Mouse (Mus musculus): Measurements from ENCODE around the gene Pola1. TPM values are rescaled to one million over a fixed set of nuclear protein-coding genes. Genes with fewer than 3 reads are reported as not detected.
"Not testable (repeated sequence)": the region's sequence is repeated elsewhere in the genome, so short reads cannot be mapped to it uniquely, and the experiment has no call there.

The Pola1 gene
- polyA plus RNA-seq, 1 experiment, result 0.61 TPM

DNA sequence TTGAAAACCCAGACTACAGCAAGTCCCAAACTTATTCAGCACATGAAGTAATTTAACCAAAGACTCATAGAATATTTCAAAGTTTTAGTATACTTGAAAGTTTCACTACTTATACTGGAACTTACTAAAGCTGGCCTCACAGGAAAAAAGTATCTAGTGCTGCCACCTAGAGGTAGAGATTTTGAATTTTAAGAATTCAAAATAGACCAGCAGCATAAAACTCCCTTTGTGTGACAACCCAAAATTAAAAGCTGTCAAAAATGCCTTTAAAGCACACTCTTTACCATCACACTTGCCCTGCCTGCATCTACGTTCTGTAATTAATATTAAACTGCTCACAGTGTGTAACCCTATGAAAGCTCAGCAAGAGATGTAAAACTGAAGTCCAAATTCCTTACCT lies 166.2 kb downstream of the Pola1 start:
- Histone ChIP-seq H3K36me3 (ENCODE audit: control insufficient read depth, insufficient read depth, low read length) (no peaks in the 10 kb centered on the region), H3K4me1 (ENCODE audit: control insufficient read depth, insufficient read depth, insufficient read length) (no peaks in the 10 kb centered on the region), H3K27ac (ENCODE audit: insufficient read depth, low read length) (no peak overlapping the region), H3K27me3 (ENCODE audit: control insufficient read depth, insufficient read depth, low read length) (no peaks in the 10 kb centered on the region), H3K4me3 (ENCODE audit: extremely low read depth, insufficient read depth, insufficient read length) (no peak overlapping the region)
- no peak for DNase-seq (ENCODE audit: low read depth in 1 of 2, low spot score in 2 of 2)
- WGBS, result 53% methylated on average over 1 of the region's 1 CpGs
- TF ChIP-seq CTCF (IDR thresholded peaks at IDR 0.05; ENCODE audit: extremely low read depth, insufficient read depth, insufficient read length, insufficient replicate concordance) (no peak), POLR2A (IDR thresholded peaks at IDR 0.05; ENCODE audit: low read depth, low read length) (no peak)

- H3K27me3 ChIP-seq (ENCODE audit: control insufficient read depth, insufficient read depth, low read length), result no peaks in the 10 kb centered on the region
- no peak overlapping the region for H3K4me3 ChIP-seq (ENCODE audit: extremely low read depth, insufficient read depth, insufficient read length)
- no peaks in the 10 kb centered on the region for H3K36me3 ChIP-seq (ENCODE audit: control insufficient read depth, insufficient read depth, low read length)
- WGBS, result 85% methylated on average over 6 of the region's 6 CpGs
- TF ChIP-seq POLR2A (IDR thresholded peaks at IDR 0.05; ENCODE audit: low read depth, low read length) (no peak), CTCF (IDR thresholded peaks at IDR 0.05; ENCODE audit: extremely low read depth, insufficient read depth, insufficient read length, insufficient replicate concordance) (no peak)
- no peak for DNase-seq (ENCODE audit: low read depth in 1 of 2, low spot score in 2 of 2)
- no peaks in the 10 kb centered on the region for H3K4me1 ChIP-seq (ENCODE audit: control insufficient read depth, insufficient read depth, insufficient read length)
- H3K27ac ChIP-seq (ENCODE audit: insufficient read depth, low read length), result no peak overlapping the region
Observed at GRCm38 (mm10) chrX:93429738-93430260, 202.2 kb downstream of the Pola1 start.

GRCm38 (mm10) chrX:93428956-93429737 lies 202.8 kb downstream of the Pola1 start:
- no peaks in the 10 kb centered on the region for H3K4me1 ChIP-seq (ENCODE audit: control insufficient read depth, insufficient read depth, insufficient read length)
- WGBS, result 89% methylated on average over 9 of the region's 9 CpGs
- H3K27me3 ChIP-seq (ENCODE audit: control insufficient read depth, insufficient read depth, low read length), result no peaks in the 10 kb centered on the region
- TF ChIP-seq POLR2A (IDR thresholded peaks at IDR 0.05; ENCODE audit: low read depth, low read length) (no peak), CTCF (IDR thresholded peaks at IDR 0.05; ENCODE audit: extremely low read depth, insufficient read depth, insufficient read length, insufficient replicate concordance) (no peak)
- DNase-seq (ENCODE audit: low read depth in 1 of 2, low spot score in 2 of 2), result no peak
- no peak overlapping the region for H3K27ac ChIP-seq (ENCODE audit: insufficient read depth, low read length)
- no peaks in the 10 kb centered on the region for H3K36me3 ChIP-seq (ENCODE audit: control insufficient read depth, insufficient read depth, low read length)
- H3K4me3 ChIP-seq (ENCODE audit: extremely low read depth, insufficient read depth, insufficient read length), result no peak overlapping the region

- DNase-seq (ENCODE audit: low read depth in 1 of 2, low spot score in 2 of 2); H3K27me3 ChIP-seq (ENCODE audit: control insufficient read depth, insufficient read depth, low read length); H3K27ac ChIP-seq (ENCODE audit: insufficient read depth, low read length); H3K4me1 ChIP-seq (ENCODE audit: control insufficient read depth, insufficient read depth, insufficient read length); H3K4me3 ChIP-seq (ENCODE audit: extremely low read depth, insufficient read depth, insufficient read length); H3K36me3 ChIP-seq (ENCODE audit: control insufficient read depth, insufficient read depth, low read length): not testable (repeated sequence)
Observed at GRCm38 (mm10) chrX:93400871-93401270, 231.1 kb downstream of the Pola1 start.

DNA sequence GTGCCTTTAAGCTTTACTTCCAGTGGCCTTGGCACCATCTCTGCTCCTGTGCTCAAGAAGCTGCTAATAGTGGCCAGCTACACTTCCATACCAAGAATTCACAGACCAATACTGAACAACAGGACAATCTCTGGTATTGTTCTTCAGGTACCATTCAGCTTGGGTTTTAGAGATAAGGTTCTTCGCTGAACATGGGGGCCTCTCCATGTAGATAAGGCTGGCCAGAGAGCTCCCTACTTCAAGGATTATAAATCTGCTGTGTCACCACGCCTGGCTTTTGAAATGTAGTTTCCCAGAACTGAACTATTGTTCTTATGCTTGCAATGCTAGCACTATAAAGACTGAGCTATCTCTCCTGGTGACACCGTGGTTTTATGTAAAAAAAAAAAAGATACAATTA lies 234.9 kb downstream of the Pola1 start:
- Histone ChIP-seq H3K36me3 (ENCODE audit: control insufficient read depth, insufficient read depth, low read length) (no peaks in the 10 kb centered on the region), H3K4me3 (ENCODE audit: extremely low read depth, insufficient read depth, insufficient read length) (no peak overlapping the region), H3K27me3 (ENCODE audit: control insufficient read depth, insufficient read depth, low read length) (no peaks in the 10 kb centered on the region), H3K27ac (ENCODE audit: insufficient read depth, low read length) (no peak overlapping the region), H3K4me1 (ENCODE audit: control insufficient read depth, insufficient read depth, insufficient read length) (no peaks in the 10 kb centered on the region)
- 70% methylated on average over 3 of the region's 3 CpGs for WGBS
- DNase-seq (ENCODE audit: low read depth in 1 of 2, low spot score in 2 of 2), result no peak
- TF ChIP-seq POLR2A (IDR thresholded peaks at IDR 0.05; ENCODE audit: low read depth, low read length), result no peak
- TF ChIP-seq CTCF (IDR thresholded peaks at IDR 0.05; ENCODE audit: extremely low read depth, insufficient read depth, insufficient read length, insufficient replicate concordance), result no peak

DNA sequence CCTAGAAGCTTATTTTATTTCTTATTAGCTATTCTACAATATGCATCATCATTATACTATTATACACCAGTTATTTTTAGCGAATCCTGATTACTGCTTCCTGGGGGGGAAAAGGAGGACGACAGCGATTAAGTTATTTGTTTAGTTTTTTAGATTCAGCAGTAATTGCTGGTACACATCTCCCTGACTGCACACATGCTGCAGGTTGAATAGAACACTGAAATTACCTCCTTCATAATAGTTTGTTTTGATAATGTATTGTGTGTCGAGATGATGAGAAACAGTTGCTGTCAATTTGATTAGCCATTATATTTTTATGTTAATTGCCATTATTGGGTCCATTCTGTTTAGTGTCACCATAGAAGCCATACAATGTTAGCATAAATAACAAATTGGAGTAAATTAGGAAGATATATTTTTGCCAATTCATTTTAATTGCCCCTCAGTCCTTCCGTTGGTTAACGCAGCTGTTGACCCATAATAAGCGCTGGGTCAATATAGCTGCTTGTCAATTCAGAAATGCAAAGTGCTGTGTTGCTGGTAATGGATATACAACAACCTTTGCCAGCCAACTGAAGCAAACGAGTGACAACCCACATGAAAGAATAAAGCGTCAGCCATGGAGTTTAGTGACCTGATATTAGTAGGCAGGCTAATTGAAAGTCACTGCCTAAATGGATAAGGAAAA lies 254.5 kb downstream of the Pola1 start:
- WGBS, result 93% methylated on average over 9 of the region's 9 CpGs
- H3K27ac ChIP-seq (ENCODE audit: insufficient read depth, low read length), result no peak overlapping the region

GRCm38 (mm10) chrX:93373503-93373902 lies 258.5 kb downstream of the Pola1 start:
- TF ChIP-seq CTCF (IDR thresholded peaks at IDR 0.05; ENCODE audit: extremely low read depth, insufficient read depth, insufficient read length, insufficient replicate concordance) (no peak), POLR2A (IDR thresholded peaks at IDR 0.05; ENCODE audit: low read depth, low read length) (no peak)
- no peak for DNase-seq (ENCODE audit: low read depth in 1 of 2, low spot score in 2 of 2)
- 68% methylated on average over 1 of the region's 1 CpGs for WGBS

More for the DNA sequence above, 254.5 kb downstream of the Pola1 start:
- Histone ChIP-seq H3K4me1 (ENCODE audit: control insufficient read depth, insufficient read depth, insufficient read length) (no peaks in the 10 kb centered on the region), H3K27me3 (ENCODE audit: control insufficient read depth, insufficient read depth, low read length) (no peaks in the 10 kb centered on the region), H3K36me3 (ENCODE audit: control insufficient read depth, insufficient read depth, low read length) (no peaks in the 10 kb centered on the region), H3K4me3 (ENCODE audit: extremely low read depth, insufficient read depth, insufficient read length) (no peak overlapping the region)
- TF ChIP-seq CTCF (IDR thresholded peaks at IDR 0.05; ENCODE audit: extremely low read depth, insufficient read depth, insufficient read length, insufficient replicate concordance) (no peak), POLR2A (IDR thresholded peaks at IDR 0.05; ENCODE audit: low read depth, low read length) (no peak)
- no peak for DNase-seq (ENCODE audit: low read depth in 1 of 2, low spot score in 2 of 2)

More at GRCm38 (mm10) chrX:93373503-93373902, 258.5 kb downstream of the Pola1 start:
- no peak overlapping the region for H3K27ac ChIP-seq (ENCODE audit: insufficient read depth, low read length)
- no peaks in the 10 kb centered on the region for H3K27me3 ChIP-seq (ENCODE audit: control insufficient read depth, insufficient read depth, low read length)
- H3K4me3 ChIP-seq (ENCODE audit: extremely low read depth, insufficient read depth, insufficient read length), result no peak overlapping the region
- no peaks in the 10 kb centered on the region for H3K4me1 ChIP-seq (ENCODE audit: control insufficient read depth, insufficient read depth, insufficient read length)
- no peaks in the 10 kb centered on the region for H3K36me3 ChIP-seq (ENCODE audit: control insufficient read depth, insufficient read depth, low read length)
